Mouse (Mus musculus) liver, embryonic 14.5 days (tissue): ENCODE results near the gene Fam214a. TPM values are rescaled to one million over a fixed set of nuclear protein-coding genes. Genes with fewer than 3 reads are reported as not detected.

Source experiments
- ATAC-seq: fragments of 200-750 bp; cut with Nextera tagmentation; 2 replicates; pipeline ENCODE4 v1.8.0; 2017; ENCODE audit warnings: moderate number of reproducible peaks, mild to moderate bottlenecking, moderate library complexity; ENCODE audit not compliant: insufficient read depth
- DNase-seq, 3 experiments: peaks; one replicate each; pipeline ENCODE4 v3.0.0-alpha.2; 2012 to 2013; ENCODE audit warnings: low read depth in 3 of 3, low spot score in 3 of 3
- H3K27ac ChIP-seq: fragments of 300-500 bp; sonication (generic); 2 replicates; pipeline ENCODE4 v1.5.1; 2014; ENCODE audit warnings: moderate library complexity, mild to moderate bottlenecking, control low read depth, inconsistent platforms
- H3K27me3 ChIP-seq: fragments of 300-500 bp; sonication (generic); 2 replicates; pipeline ENCODE4 v1.6.1; 2014; ENCODE audit warnings: mild to moderate bottlenecking, low read length, moderate library complexity; ENCODE audit not compliant: control insufficient read depth, insufficient read depth
- H3K36me3 ChIP-seq: fragments of 300-500 bp; sonication (generic); replicated peaks from 2 replicates; pipeline ENCODE4 v1.6.1; 2014; ENCODE audit warnings: low read depth; ENCODE audit not compliant: control insufficient read depth, insufficient read depth
- H3K4me1 ChIP-seq, 2 experiments: fragments of 200-500 bp in 1 of 2; fragments of 300-500 bp in 1 of 2; sonication (generic) in 1 of 2; replicated peaks; 2 replicates each; pipeline ENCODE4 v1.6.1; 2012 to 2014; ENCODE audit warnings: antibody characterized with exemption in 1 of 2, inconsistent platforms in 1 of 2, low read length in 1 of 2; ENCODE audit not compliant: control insufficient read depth in 2 of 2, insufficient read depth in 2 of 2
- H3K4me2 ChIP-seq: fragments of 300-500 bp; sonication (generic); 2 replicates; pipeline ENCODE4 v1.6.1; 2014; ENCODE audit warnings: low read depth, mild to moderate bottlenecking, control low read depth, moderate library complexity
- H3K4me3 ChIP-seq, 2 experiments: fragments of 200-500 bp in 1 of 2; fragments of 300-500 bp in 1 of 2; sonication (generic) in 1 of 2; 2 replicates each; pipeline ENCODE4 v1.5.1; 2012 to 2014; ENCODE audit warnings: low read depth in 2 of 2, low read length in 2 of 2, mild to moderate bottlenecking in 2 of 2, control low read depth in 1 of 2, inconsistent platforms in 1 of 2, moderate library complexity in 1 of 2; ENCODE audit not compliant: insufficient read depth in 1 of 2
- H3K9ac ChIP-seq: fragments of 300-500 bp; sonication (generic); replicated peaks from 2 replicates; pipeline ENCODE4 v1.6.1; 2014; ENCODE audit warnings: mild to moderate bottlenecking, control low read depth, moderate library complexity
- H3K9me3 ChIP-seq: fragments of 300-500 bp; sonication (generic); 2 replicates; pipeline ENCODE4 v1.6.1; 2016; ENCODE audit warnings: low read length, mixed read lengths; ENCODE audit not compliant: control insufficient read depth
- CTCF ChIP-seq: IDR thresholded peaks from 2 replicates; pipeline ENCODE4 v1.5.1; 2016; ENCODE audit warnings: antibody characterized with exemption, low read depth, control low read depth
- EP300 ChIP-seq: IDR thresholded peaks from 2 replicates; pipeline ENCODE4 v1.6.1; 2016; ENCODE audit warnings: antibody characterized with exemption, low read depth
- WGBS: fragments of 180-500 bp; shearing (Covaris S2); extraction: QIAGEN DNeasy Blood & Tissue Kit; methylation state at CpG from one replicate; pipeline ENCODE4 v1.1.7; 2014; ENCODE audit not compliant: insufficient replicate concordance; 5-methylcytosine and 5-hydroxymethylcytosine counted together
- polyA plus RNA-seq, 2 experiments: library from polyadenylated mRNA; depleted of rRNA in 1 of 2; stranded (reverse) in 1 of 2; unstranded in 1 of 2; fragments of >200 nt; fragmentation: Nextera tagmentation in 1 of 2; extraction: Ambion mirVana in 1 of 2; gene quantifications; 2 replicates each; pipeline versions ENCODE4 v1.2.1 to v1.2.3; 2012 to 2014

The Fam214a gene
- polyA plus RNA-seq, 2 experiments, result 0.78 to 1.5 TPM

GRCm38 (mm10) chr9:75050003-75050402, 97.3 kb downstream of the Fam214a start:
- H3K4me1 ChIP-seq, result no peaks in the 10 kb centered on the region
- no peak for ATAC-seq
- no peaks in the 10 kb centered on the region for H3K27me3 ChIP-seq
- no peaks in the 10 kb centered on the region for H3K9me3 ChIP-seq
- peaks cover 3% of the 10 kb centered on the region; the same call in 1 of the 2 replicates for H3K36me3 ChIP-seq
- 20% methylated on average over 3 of the region's 3 CpGs for WGBS
- TF ChIP-seq CTCF (peak; percentile 86), EP300 (no peak)
- no peak for DNase-seq
- no peak overlapping the region for H3K27ac ChIP-seq
- no peak overlapping the region for H3K4me3 ChIP-seq
- H3K9ac ChIP-seq, result no peak overlapping the region
- H3K4me2 ChIP-seq, result no peak overlapping the region

DNA sequence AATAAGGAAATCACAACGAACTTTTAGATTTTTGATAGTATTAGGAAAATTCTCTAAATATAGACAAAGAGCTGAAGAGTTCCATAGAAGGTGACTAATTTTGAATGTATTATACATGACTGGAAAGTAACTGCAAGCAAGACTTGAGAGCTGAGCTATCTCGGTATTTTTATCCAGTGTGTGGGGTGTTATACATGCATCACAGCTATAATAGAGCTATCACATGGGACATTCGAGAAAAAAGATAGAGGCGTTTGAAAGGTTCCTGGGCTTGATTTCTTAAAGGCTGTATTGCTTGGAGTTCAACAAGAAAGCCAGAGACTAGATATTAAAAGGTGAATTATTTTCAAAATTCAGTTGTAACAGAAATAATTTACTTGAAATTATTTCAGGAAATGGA, 99.2 kb downstream of the Fam214a start:
- DNase-seq, result no peak
- Histone ChIP-seq H3K9me3 (no peaks in the 10 kb centered on the region), H3K36me3 (peaks cover 4% of the 10 kb centered on the region), H3K4me1 (no peaks in the 10 kb centered on the region), H3K4me3 (no peak overlapping the region), H3K9ac (no peak overlapping the region), H3K27me3 (no peaks in the 10 kb centered on the region), H3K4me2 (no peak overlapping the region), H3K27ac (no peak overlapping the region)
- ATAC-seq, result no peak
- 74% methylated on average over 4 of the region's 4 CpGs for WGBS
- TF ChIP-seq CTCF (no peak), EP300 (no peak)

GRCm38 (mm10) chr9:75055046-75055445, 102.4 kb downstream of the Fam214a start:
- H3K4me2 ChIP-seq, result no peak overlapping the region
- H3K27me3 ChIP-seq, result no peaks in the 10 kb centered on the region
- H3K9me3 ChIP-seq, result no peaks in the 10 kb centered on the region
- WGBS, result 76% methylated on average over 5 of the region's 5 CpGs
- H3K9ac ChIP-seq, result no peak overlapping the region
- H3K4me1 ChIP-seq, result no peaks in the 10 kb centered on the region
- no peak overlapping the region for H3K27ac ChIP-seq
- H3K4me3 ChIP-seq, result no peak overlapping the region
- ATAC-seq (no peak), DNase-seq (no peak)
- TF ChIP-seq CTCF, result no peak
- peaks cover 13% of the 10 kb centered on the region for H3K36me3 ChIP-seq

DNA sequence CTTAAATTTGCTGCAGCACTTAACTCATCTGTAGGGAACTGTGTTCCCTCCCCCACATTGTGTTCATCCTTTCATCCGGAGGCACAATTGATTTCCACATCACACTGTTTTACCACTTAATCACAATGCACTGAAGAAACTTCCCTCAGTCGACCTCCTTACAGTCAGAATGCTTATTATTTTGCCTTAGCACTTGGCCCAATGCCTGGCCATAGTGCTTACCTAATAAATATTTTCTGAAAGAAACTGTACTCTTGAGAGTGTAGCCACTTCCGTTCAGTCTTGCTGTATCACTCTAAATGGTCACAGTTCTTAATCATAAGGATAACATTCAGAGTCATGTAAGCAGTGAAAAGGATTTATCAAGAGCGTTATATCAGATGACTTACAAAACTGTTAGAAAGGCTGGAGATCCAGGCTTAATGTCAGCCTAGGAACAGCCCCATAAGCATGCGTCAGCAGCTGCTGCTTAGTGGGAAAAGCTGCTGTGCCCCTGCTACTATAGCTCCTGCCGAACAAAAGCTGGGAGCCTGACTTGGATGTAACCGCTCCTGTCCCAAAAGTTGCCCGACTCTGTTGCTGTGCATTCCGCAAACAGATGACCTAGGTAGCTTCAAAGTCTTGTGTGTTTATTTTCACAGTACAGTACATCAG, 112.1 kb downstream of the Fam214a start:
- 75% methylated on average over 9 of the region's 9 CpGs for WGBS
- no peak overlapping the region for H3K4me2 ChIP-seq
- H3K4me3 ChIP-seq, result no peak overlapping the region
- TF ChIP-seq CTCF (no peak), EP300 (no peak)
- no peaks in the 10 kb centered on the region for H3K9me3 ChIP-seq
- H3K9ac ChIP-seq, result no peak overlapping the region
- no peak for ATAC-seq
- peaks cover 3% of the 10 kb centered on the region for H3K27me3 ChIP-seq
- H3K36me3 ChIP-seq, result no peaks in the 10 kb centered on the region; the same call in 1 of the 2 replicates
- no peaks in the 10 kb centered on the region for H3K4me1 ChIP-seq
- no peak overlapping the region for H3K27ac ChIP-seq
- DNase-seq, result no peak

DNA sequence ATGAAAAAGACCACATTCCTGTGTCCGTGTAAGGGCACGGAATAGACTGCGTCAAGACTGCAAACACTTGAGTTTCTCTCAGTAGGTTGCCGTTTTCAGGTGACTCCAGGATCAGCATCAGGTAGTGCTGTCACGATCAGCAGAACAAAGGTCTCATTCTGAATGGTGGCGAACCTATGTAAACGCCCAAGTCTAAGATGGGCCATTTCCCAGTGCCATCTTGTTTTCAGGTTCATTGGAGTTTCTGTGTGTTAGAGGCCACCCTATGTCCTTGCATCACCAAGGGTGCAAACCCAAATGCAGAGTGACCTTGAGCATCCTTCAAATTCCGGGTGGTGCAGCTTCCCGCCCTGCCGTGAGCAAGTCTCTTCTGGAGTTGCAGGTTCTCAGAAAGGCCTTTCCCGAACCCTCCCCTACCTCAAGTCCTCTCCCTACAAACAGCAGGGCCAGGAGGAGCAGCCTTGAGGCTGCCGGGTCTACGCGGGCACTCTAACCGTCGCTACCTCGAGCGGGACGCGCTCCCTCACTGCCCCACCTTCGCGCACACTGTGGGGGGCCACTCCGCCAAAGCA, 117.9 kb downstream of the Fam214a start, which contains the start of gene Myo5a:
Gene Myo5a (plus strand): TSS at position 559 of the 572 bp plus-strand sequence.
- ATAC-seq (no peak), DNase-seq (no peak)
- peaks cover 0 to 6% of the 10 kb centered on the region in 2 experiments; a peak in 2 of 4 replicates for H3K4me1 ChIP-seq
- H3K9ac ChIP-seq, result peak within 1 kb of the TSS; percentile 56
- H3K27me3 ChIP-seq, result peaks cover 33% of the 10 kb centered on the region
- no peak for TF ChIP-seq CTCF
- no peak for TF ChIP-seq EP300
- peak within 1 kb of the TSS; percentile 62 to 65 for H3K4me3 ChIP-seq
- no peaks in the 10 kb centered on the region for H3K36me3 ChIP-seq
- 22% methylated on average over 23 of the region's 23 CpGs for WGBS
- no peak within 1 kb of the TSS for H3K27ac ChIP-seq
- peak within 1 kb of the TSS; percentile 67 for H3K4me2 ChIP-seq
- H3K9me3 ChIP-seq, result no peaks in the 10 kb centered on the region
